Mouse (Mus musculus) brain, embryonic 14.5 days (tissue): ENCODE measurements at regions not wholly inside any gene's neighbourhood (a gene's known extent, or its start where the extent isn't known, plus 50 kb on each side); places are given as distances from the start of the nearest gene placed in this dataset.

Source experiments
- CTCF ChIP-seq: fragments of 200-500 bp; IDR thresholded peaks from 2 replicates; pipeline ENCODE4 v1.5.1; 2012; ENCODE audit warnings: inconsistent platforms, mild to moderate bottlenecking, moderate library complexity, borderline replicate concordance; ENCODE audit not compliant: insufficient read depth, insufficient read length; ENCODE audit errors: extremely low read depth
- POLR2A ChIP-seq: fragments of 200-500 bp; IDR thresholded peaks from 2 replicates; pipeline ENCODE4 v1.6.1; 2012; ENCODE audit warnings: mild to moderate bottlenecking, inconsistent platforms, borderline replicate concordance; ENCODE audit not compliant: poor library complexity, insufficient read depth, insufficient read length, severe bottlenecking; ENCODE audit errors: extremely low read depth

DNA sequence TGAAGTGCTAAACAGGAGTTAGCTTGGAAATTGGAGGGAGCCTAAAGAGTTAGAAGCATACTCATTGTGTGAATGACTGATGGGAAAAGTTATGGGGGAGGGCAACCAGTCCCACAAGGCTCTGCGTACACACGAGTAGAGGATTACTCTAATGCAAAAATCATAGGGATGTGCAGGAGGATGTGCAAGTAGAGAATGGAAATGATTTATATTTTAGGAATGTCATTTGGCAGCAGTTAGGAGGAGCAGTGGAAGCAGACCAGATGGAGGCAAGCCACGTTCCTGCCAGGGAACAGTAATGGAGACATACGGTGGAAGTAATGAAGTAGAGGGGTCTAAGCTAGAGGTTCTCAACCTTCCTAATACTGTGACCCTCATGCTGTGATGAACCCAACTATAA lies 194.1 kb upstream of the Arhgap24 start:
- TF ChIP-seq POLR2A (no peak), CTCF (no peak)
